ENCODE assay signal across 7 mouse cellular contexts in the genomic region with DNA sequence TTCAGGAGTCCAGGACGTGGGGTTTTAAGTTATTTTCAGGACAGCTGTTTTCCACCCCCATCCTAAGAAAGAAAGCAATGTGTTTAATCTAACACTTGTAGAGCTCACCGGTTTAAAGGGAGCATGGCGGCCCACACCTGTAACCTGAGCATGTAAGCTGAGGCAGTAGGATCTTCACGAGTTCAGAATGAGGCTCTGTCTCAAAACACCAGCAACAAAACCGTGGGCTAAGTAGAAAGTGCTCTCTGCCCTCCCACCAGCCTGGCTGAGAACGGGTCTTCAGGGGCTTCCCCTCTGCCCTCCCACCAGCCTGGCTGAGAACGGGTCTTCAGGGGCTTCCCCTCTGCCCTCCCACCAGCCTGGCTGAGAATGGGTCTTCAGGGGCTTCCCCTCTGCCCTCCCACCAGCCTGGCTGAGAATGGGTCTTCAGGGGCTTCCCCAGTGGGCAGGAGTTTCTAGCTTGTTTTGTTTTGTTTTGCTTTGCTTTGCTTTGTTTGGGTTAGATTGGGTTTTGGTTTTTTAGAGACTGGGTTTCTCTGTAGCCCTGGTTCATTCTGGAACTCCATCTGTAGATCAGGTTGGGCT. TPM values are rescaled to one million over a fixed set of nuclear protein-coding genes. Genes with fewer than 3 reads are reported as not detected.
DNase-seq lines count a peak whose midpoint lies in the region; ATAC-seq and TF ChIP-seq lines count a peak whose summit lies in the region.
"Not testable (repeated sequence)": the region's sequence is repeated elsewhere in the genome, so short reads cannot be mapped to it uniquely, and the experiment has no call there.
"Had no signal": no experiment of that assay in that cellular context is flagged by ENCODE, and none has a peak within 500 bp of the region (broad histone marks: within the 10 kb centered on the region; RNA-seq: fewer than 3 reads in every experiment).

No protein-coding gene starts in this region.

- peaks cover 11% of the 10 kb centered on the region for H3K4me1 ChIP-seq in ES-Bruce4 (ENCODE audit: control insufficient read depth, insufficient read depth, low read length)

- ATAC-seq in CD4-positive, CD25-positive, alpha-beta regulatory T cell, adult 4 months = peak; percentile 67
- ATAC-seq in neutrophil, adult 5-6 weeks (ENCODE audit: extremely low read depth, insufficient number of reproducible peaks, low FRiP score, poor library complexity, severe bottlenecking) = peak; percentile 10; the same call in 1 of the 2 replicates

- TF ChIP-seq POLR2A in ES-Bruce4 (IDR thresholded peaks at IDR 0.05; ENCODE audit: insufficient read depth, low read length) = not testable (repeated sequence)

- H3K27ac ChIP-seq in ES-Bruce4 (ENCODE audit: insufficient read depth, low read length) = peak overlapping the region; percentile 98

- H3K4me3 ChIP-seq in ES-Bruce4 (ENCODE audit: low read depth, low read length) = not testable (repeated sequence)

- not testable (repeated sequence) for H3K9ac ChIP-seq in ES-Bruce4 (ENCODE audit: low read depth, poor library complexity, severe bottlenecking)

- not testable (repeated sequence) for H3K36me3 ChIP-seq in ES-Bruce4 (ENCODE audit: control insufficient read depth, insufficient read depth, low read length, poor library complexity, severe bottlenecking); splenic B cell, adult 2 months (ENCODE audit: control insufficient read depth, insufficient read depth, low read length, poor library complexity, severe bottlenecking)

- not testable (repeated sequence) for TF ChIP-seq CTCF in ES-Bruce4 (IDR thresholded peaks at IDR 0.05; ENCODE audit: low read depth, low read length)

- peak; percentile 39 for DNase-seq in heart, adult 11 months
- peak; percentile 30 for DNase-seq in splenic B cell, adult 2 months (ENCODE audit: low read depth, low spot score)

- H3K9me3 ChIP-seq in ES-Bruce4 (replicated peaks; ENCODE audit: control insufficient read depth, insufficient read depth, low read length, poor library complexity, severe bottlenecking) = not testable (repeated sequence)

- not testable (repeated sequence) for TF ChIP-seq EP300 in ES-Bruce4 (IDR thresholded peaks at IDR 0.05; ENCODE audit: insufficient read depth, low read depth, low read length)

- not testable (repeated sequence) for H3K27me3 ChIP-seq in ES-Bruce4 (ENCODE audit: control insufficient read depth, insufficient read depth, low read length, poor library complexity, severe bottlenecking); splenic B cell, adult 2 months (ENCODE audit: control insufficient read depth, insufficient read depth, low read length, poor library complexity, severe bottlenecking)

RNA-seq across cellular contexts. Expression of gene Bcat1, which starts 17.1 kb away (rescaled TPM):
- polyA plus RNA-seq in CD4-positive, CD25-positive, alpha-beta regulatory T cell, adult 4 months (2017; shearing (Covaris generic)) = 10 to 100 TPM in 1 of 2 experiments, 1 to 10 TPM in 1; 9.3 to 10.4 TPM
- polyA plus RNA-seq in ES-Bruce4 (2011; ENCODE audit: insufficient read depth, insufficient read length, low read depth, missing spikeins) = 141 and 170 TPM in 2 replicates
- not detected in 2 replicates for total RNA-seq in neutrophil, adult 5-6 weeks (2017)
- polyA plus RNA-seq: G1E had no signal

RNA-seq across cellular contexts. Expression of gene Lrmp, which starts 22.3 kb away (rescaled TPM):
- polyA plus RNA-seq in CD4-positive, CD25-positive, alpha-beta regulatory T cell, adult 4 months (2017; shearing (Covaris generic)) = 100 to 1,000 TPM; 157 to 238 TPM
- 0.91 and 1.1 TPM in 2 replicates for polyA plus RNA-seq in ES-Bruce4 (2011; ENCODE audit: insufficient read depth, insufficient read length, low read depth, missing spikeins)
- 261 and 300 TPM in 2 replicates for total RNA-seq in neutrophil, adult 5-6 weeks (2017)
- polyA plus RNA-seq: C2C12 had no signal

Comparison
In these comparisons a context has a peak if more than half of its experiments do, and no peak if none do; other contexts are left out.
1. RNA of gene Bcat1, which starts 17.1 kb away (polyA plus RNA-seq): 141 to 170 TPM in ES-Bruce4; 9.3 to 10.4 TPM in CD4-positive, CD25-positive, alpha-beta regulatory T cell, adult 4 months; every median in the first group is over 10 times any median in the second.
2. RNA of gene Lrmp, which starts 22.3 kb away (polyA plus RNA-seq): 157 to 238 TPM in CD4-positive, CD25-positive, alpha-beta regulatory T cell, adult 4 months; 0.91 to 1.1 TPM in ES-Bruce4; every median in the first group is over 10 times any median in the second.